21 mouse cellular contexts compared by ENCODE assay signal in genomic region chr3:157759856-157760255, GRCm38 (mm10).
DNase-seq lines count a peak whose midpoint lies in the region; ATAC-seq and TF ChIP-seq lines count a peak whose summit lies in the region.
"Had no signal": no experiment of that assay in that cellular context is flagged by ENCODE, and none has a peak within 500 bp of the region (broad histone marks: within the 10 kb centered on the region; RNA-seq: fewer than 3 reads in every experiment).

No protein-coding gene starts in this region.

- no peaks in the 10 kb centered on the region for H3K9me3 ChIP-seq in lung, embryonic 14.5 days (ENCODE audit: low read depth, low read length)
- H3K9me3 ChIP-seq in lung, embryonic 15.5 days = no peaks in the 10 kb centered on the region
- peaks cover 2% of the 10 kb centered on the region; the same call in 1 of the 2 replicates for H3K9me3 ChIP-seq in lung, embryonic 16.5 days (ENCODE audit: control insufficient read depth, low read length)
- H3K9me3 ChIP-seq: G1E had no signal

- H3K27ac ChIP-seq in lung, embryonic 14.5 days (ENCODE audit: low read depth) = peak overlapping the region; percentile 20; the same call in 1 of the 2 replicates
- 0 out of 2 replicates have a peak overlapping the region, but pooled peaks have one; percentile 4 for H3K27ac ChIP-seq in lung, embryonic 15.5 days
- H3K27ac ChIP-seq in lung, embryonic 16.5 days (ENCODE audit: low read length) = no peak overlapping the region

- no peaks in the 10 kb centered on the region for H3K36me3 ChIP-seq in lung, embryonic 14.5 days (ENCODE audit: insufficient read depth)
- no peaks in the 10 kb centered on the region for H3K36me3 ChIP-seq in lung, embryonic 15.5 days
- H3K36me3 ChIP-seq in lung, embryonic 16.5 days (ENCODE audit: control insufficient read depth, insufficient read depth, low read length) = no peaks in the 10 kb centered on the region
- H3K36me3 ChIP-seq: G1E had no signal

- no peak for TF ChIP-seq POLR2A in lung, adult 2 months (IDR thresholded peaks at IDR 0.05; ENCODE audit: borderline replicate concordance, extremely low read depth, low read depth, low read length)

- no peak overlapping the region for H3K4me3 ChIP-seq in lung, embryonic 14.5 days (ENCODE audit: low read depth, low read length)
- H3K4me3 ChIP-seq in lung, adult 2 months (replicated peaks; ENCODE audit: extremely low read depth, low read depth, low read length) = no peak overlapping the region
- no peak overlapping the region for H3K4me3 ChIP-seq in lung, embryonic 15.5 days
- no peak overlapping the region for H3K4me3 ChIP-seq in lung, embryonic 16.5 days (ENCODE audit: low read length)

- H3K27me3 ChIP-seq in lung, embryonic 14.5 days (ENCODE audit: insufficient read depth, low read length) = no peaks in the 10 kb centered on the region
- no peaks in the 10 kb centered on the region for H3K27me3 ChIP-seq in lung, embryonic 15.5 days
- no peaks in the 10 kb centered on the region for H3K27me3 ChIP-seq in lung, embryonic 16.5 days (ENCODE audit: control insufficient read depth, insufficient read depth, low read depth, low read length)
- H3K27me3 ChIP-seq: CH12.LX, Patski had no signal

- WGBS in lung, embryonic 14.5 days = 68% methylated on average over 1 of the region's 1 CpGs
- WGBS in lung, adult 2 months = 91% methylated on average over 1 of the region's 1 CpGs
- WGBS in lung, embryonic 15.5 days = 62% methylated on average over 1 of the region's 1 CpGs
- WGBS in lung, embryonic 16.5 days = 75% methylated on average over 1 of the region's 1 CpGs

- TF ChIP-seq CTCF in lung, embryonic 14.5 days (IDR thresholded peaks at IDR 0.05; ENCODE audit: low read depth) = no peak
- TF ChIP-seq CTCF in lung, adult 2 months (IDR thresholded peaks at IDR 0.05; ENCODE audit: insufficient read depth, low read length) = no peak

- ATAC-seq in lung, embryonic 14.5 days (ENCODE audit: insufficient read depth) = peak; percentile 66; the same call in 1 of the 2 replicates
- ATAC-seq in lung, embryonic 15.5 days (ENCODE audit: borderline replicate concordance, extremely low read depth, low FRiP score, low TSS enrichment) = peak; percentile 76
- peak; percentile 83; the same call in 1 of the 2 replicates for ATAC-seq in lung, embryonic 16.5 days (ENCODE audit: low read depth)
- ATAC-seq: activated CD4-positive, CD25-positive, alpha-beta regulatory T cell, adult 4 months; CD4-positive, CD25-positive, alpha-beta regulatory T cell, adult 4 months; Patski had no signal

- H3K4me1 ChIP-seq in lung, embryonic 14.5 days (ENCODE audit: insufficient read depth) = peaks cover 3% of the 10 kb centered on the region; the same call in 1 of the 2 replicates
- no peaks in the 10 kb centered on the region for H3K4me1 ChIP-seq in lung, adult 2 months (ENCODE audit: control insufficient read depth, insufficient read depth, low read length)
- 0 out of 2 replicates have a peak, but pooled peaks cover 6% of the 10 kb centered on the region for H3K4me1 ChIP-seq in lung, embryonic 15.5 days
- H3K4me1 ChIP-seq in lung, embryonic 16.5 days (replicated peaks; ENCODE audit: control insufficient read depth, insufficient read depth, low read length) = peaks cover 5% of the 10 kb centered on the region; the same call in 1 of the 2 replicates

- no peak overlapping the region for H3K9ac ChIP-seq in lung, embryonic 14.5 days
- H3K9ac ChIP-seq in lung, embryonic 15.5 days = no peak overlapping the region
- H3K9ac ChIP-seq in lung, embryonic 16.5 days (ENCODE audit: low read length) = no peak overlapping the region

- H3K4me2 ChIP-seq in lung, embryonic 14.5 days = no peak overlapping the region
- H3K4me2 ChIP-seq in lung, embryonic 15.5 days = no peak overlapping the region
- H3K4me2 ChIP-seq in lung, embryonic 16.5 days (ENCODE audit: low read depth, low read length) = no peak overlapping the region

- DNase-seq in lung, embryonic 14.5 days = peak; percentile 71
- DNase-seq in lung, adult 2 months = no peak
- DNase-seq in lung, postnatal 14 days = no peak
- DNase-seq in lung, postnatal 25 days (ENCODE audit: low spot score) = no peak
- DNase-seq: adrenal gland, adult 2 months; adrenal gland, adult 8-10 months; adrenal gland, postnatal 10 days; adrenal gland, postnatal 14 days; adrenal gland, postnatal 25 days; adrenal gland, postnatal 36 days; B cell, adult 2 months; cerebellum, adult 11 months; cerebellum, adult 11-12 months; cerebellum, adult 18-20 months had no signal
